In the genomic region with DNA sequence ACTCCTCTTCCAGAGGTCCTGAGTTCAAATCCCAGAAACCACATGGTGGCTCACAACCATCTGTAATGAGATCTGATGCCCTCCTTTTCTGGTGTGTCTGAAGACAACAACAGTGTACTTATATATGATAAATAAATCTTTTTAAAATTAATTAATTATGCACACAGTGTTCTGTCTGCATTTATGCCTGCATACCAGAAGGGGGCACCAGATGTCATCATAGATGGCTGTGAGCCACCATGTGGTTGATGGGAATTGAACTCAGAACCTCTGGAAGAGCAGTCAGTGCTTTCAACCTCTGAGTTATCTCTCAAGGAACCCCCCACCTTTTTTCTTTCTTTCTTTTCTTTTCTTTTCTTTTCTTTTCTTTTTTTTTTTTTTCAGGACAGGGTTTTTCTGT, we compare ENCODE assay signal across 29 mouse cellular contexts. TPM values are rescaled to one million over a fixed set of nuclear protein-coding genes. Genes with fewer than 3 reads are reported as not detected.
DNase-seq lines count a peak whose midpoint lies in the region; ATAC-seq and TF ChIP-seq lines count a peak whose summit lies in the region.
"Not testable (repeated sequence)": the region's sequence is repeated elsewhere in the genome, so short reads cannot be mapped to it uniquely, and the experiment has no call there.
"Had no signal": no experiment of that assay in that cellular context is flagged by ENCODE, and none has a peak within 500 bp of the region (broad histone marks: within the 10 kb centered on the region; RNA-seq: fewer than 3 reads in every experiment).

No protein-coding gene starts in this region.

- H3K79me2 ChIP-seq in liver, adult 2 months (ENCODE audit: control insufficient read depth, insufficient read depth, low read length): not testable (repeated sequence)

- peak; percentile 44 to 49 for DNase-seq in B cell, adult 2 months
- DNase-seq in G1E (ENCODE audit: low spot score); liver, adult 2 months (ENCODE audit: extremely low read depth, low read depth, low spot score): not testable (repeated sequence)
- peak; percentile 5 for DNase-seq in lung, postnatal 0 days (ENCODE audit: low spot score)
- peak; percentile 63 for DNase-seq in splenic B cell, adult 2 months (ENCODE audit: low read depth, low spot score)

- H3K4me2 ChIP-seq in intestine, postnatal 0 days (replicated peaks; ENCODE audit: low read depth); lung, postnatal 0 days (replicated peaks; ENCODE audit: low read depth, low read length): not testable (repeated sequence)

- H3K27me3 ChIP-seq in G1E (ENCODE audit: insufficient read depth, low read length); intestine, postnatal 0 days (replicated peaks; ENCODE audit: control insufficient read depth, insufficient read depth, low read length); liver, adult 2 months (ENCODE audit: control insufficient read depth, insufficient read depth, low read length); lung, postnatal 0 days (replicated peaks; ENCODE audit: insufficient read depth, low read length); splenic B cell, adult 2 months (ENCODE audit: control insufficient read depth, insufficient read depth, low read length, poor library complexity, severe bottlenecking): not testable (repeated sequence)

- H3K36me3 ChIP-seq in G1E (replicated peaks); intestine, postnatal 0 days (ENCODE audit: control insufficient read depth, insufficient read depth); liver, adult 2 months (ENCODE audit: control insufficient read depth, insufficient read depth, low read length); lung, postnatal 0 days (ENCODE audit: insufficient read depth, low read length); splenic B cell, adult 2 months (ENCODE audit: control insufficient read depth, insufficient read depth, low read length, poor library complexity, severe bottlenecking): not testable (repeated sequence)

- ATAC-seq in G1E (ENCODE audit: extremely low read depth, insufficient number of reproducible peaks, low FRiP score, poor library complexity, severe bottlenecking); intestine, postnatal 0 days; lung, postnatal 0 days: not testable (repeated sequence)

- peaks cover 20% of the 10 kb centered on the region for H3K4me1 ChIP-seq in G1E (ENCODE audit: insufficient read depth, low read depth, low read length)
- H3K4me1 ChIP-seq in bone marrow, adult 2 months (ENCODE audit: control insufficient read depth, insufficient read depth, low read length); intestine, postnatal 0 days (replicated peaks; ENCODE audit: control insufficient read depth, insufficient read depth, low read length); liver, adult 2 months (ENCODE audit: control insufficient read depth, insufficient read depth, low read length); lung, postnatal 0 days (ENCODE audit: insufficient read depth, low read depth, low read length): not testable (repeated sequence)

- peak; percentile 19; the same call in 1 of the 2 replicates for TF ChIP-seq CTCF in G1E (IDR thresholded peaks at IDR 0.05; ENCODE audit: low read depth, low read length)
- 0 out of 2 replicates have a peak, but pooled peaks have one; percentile 18 for TF ChIP-seq CTCF in bone marrow, adult 2 months (IDR thresholded peaks at IDR 0.05; ENCODE audit: control insufficient read depth, insufficient read depth, low read length)
- peak; percentile 58 for TF ChIP-seq CTCF in intestine, postnatal 0 days (IDR thresholded peaks at IDR 0.05; ENCODE audit: low read depth)
- peak; percentile 17; the same call in 1 of the 2 replicates for TF ChIP-seq CTCF in liver, adult 2 months (IDR thresholded peaks at IDR 0.05; ENCODE audit: low read depth, low read length)
- TF ChIP-seq CTCF in lung, postnatal 0 days (IDR thresholded peaks at IDR 0.05): peak; percentile 62

- not testable (repeated sequence) for H3K9ac ChIP-seq in intestine, postnatal 0 days (ENCODE audit: low read depth, low read length); liver, adult 2 months (ENCODE audit: low read depth, low read length); lung, postnatal 0 days (replicated peaks; ENCODE audit: low read depth)

- not testable (repeated sequence) for TF ChIP-seq POLR2A in bone marrow, adult 2 months (IDR thresholded peaks at IDR 0.05; ENCODE audit: borderline replicate concordance, control insufficient read depth, low read depth, low read length); liver, adult 2 months (IDR thresholded peaks at IDR 0.05; ENCODE audit: extremely low read depth, insufficient read depth, low read length)

- TF ChIP-seq EP300 in lung, postnatal 0 days (IDR thresholded peaks at IDR 0.05): not testable (repeated sequence)

- H3K4me3 ChIP-seq in G1E (ENCODE audit: low read depth, low read length); bone marrow, adult 2 months (replicated peaks; ENCODE audit: control insufficient read depth, low read depth, low read length); intestine, postnatal 0 days (ENCODE audit: low read depth, low read length); liver, adult 2 months (ENCODE audit: insufficient read depth, low read depth, low read length); lung, postnatal 0 days (ENCODE audit: low read depth, low read length): not testable (repeated sequence)

- H3K9me3 ChIP-seq in G1E (replicated peaks); intestine, postnatal 0 days (ENCODE audit: control insufficient read depth); lung, postnatal 0 days (ENCODE audit: low read length): not testable (repeated sequence)

- not testable (repeated sequence) for H3K27ac ChIP-seq in bone marrow, adult 2 months (ENCODE audit: control insufficient read depth, insufficient read depth, low read depth, low read length, poor library complexity); intestine, postnatal 0 days (ENCODE audit: low read depth, low read length); liver, adult 2 months (replicated peaks; ENCODE audit: insufficient read depth, low read depth, low read length); lung, postnatal 0 days (ENCODE audit: low read length)

RNA-seq across cellular contexts. Expression of a gene that starts 15.7 kb away (rescaled TPM):
- total RNA-seq in G1E (2014; fragmentation: Nextera tagmentation) (not detected in 2 replicates), G1E (2017) (not detected in 2 replicates)
- not detected in 2 replicates for polyA plus RNA-seq in G1E (2012)
- 5.2 and 7.5 TPM in 2 replicates for polyA plus RNA-seq in bone marrow, adult 2 months (2011; ENCODE audit: insufficient read depth, insufficient read length, low replicate concordance, missing spikeins)
- 6.8 and 7.6 TPM in 2 replicates for polyA plus RNA-seq in intestine, postnatal 0 days (2015; fragmentation: Nextera tagmentation; extraction: Ambion mirVana)
- 0.13 and 0.28 TPM in 2 replicates for total RNA-seq in liver, adult 2 months (2014; rRNA removed)
- polyA plus RNA-seq in liver, adult 2 months (2012; rRNA removed): 0.27 and 0.29 TPM in 2 replicates
- polyA plus RNA-seq in lung, postnatal 0 days (2015; fragmentation: Nextera tagmentation; extraction: Ambion mirVana): 23.6 and 24.5 TPM in 2 replicates
- total RNA-seq: megakaryocyte progenitor cell, adult 5-6 weeks had no signal

RNA-seq across cellular contexts. Expression of a gene that starts 18.1 kb away (rescaled TPM):
- 40.5 and 42.9 TPM in 2 replicates for total RNA-seq in G1E (2014; fragmentation: Nextera tagmentation)
- total RNA-seq in G1E (2017): 43.3 and 53.2 TPM in 2 replicates
- 3.2 and 4.0 TPM in 2 replicates for polyA plus RNA-seq in G1E (2012)
- 4.9 and 5.2 TPM in 2 replicates for polyA plus RNA-seq in bone marrow, adult 2 months (2011; ENCODE audit: insufficient read depth, insufficient read length, low replicate concordance, missing spikeins)
- polyA plus RNA-seq in intestine, postnatal 0 days (2015; fragmentation: Nextera tagmentation; extraction: Ambion mirVana): 9.2 and 9.6 TPM in 2 replicates
- total RNA-seq in liver, adult 2 months (2014; rRNA removed): 7.4 and 7.8 TPM in 2 replicates
- polyA plus RNA-seq in liver, adult 2 months (2012; rRNA removed): 2.6 and 2.7 TPM in 2 replicates
- 9.9 and 10.0 TPM in 2 replicates for polyA plus RNA-seq in lung, postnatal 0 days (2015; fragmentation: Nextera tagmentation; extraction: Ambion mirVana)

RNA-seq across cellular contexts. Expression of a gene that starts 22.9 kb away (rescaled TPM):
- total RNA-seq in G1E (2014; fragmentation: Nextera tagmentation): not detected in 2 replicates
- total RNA-seq in G1E (2017): not detected in 2 replicates
- not detected in 2 replicates for polyA plus RNA-seq in G1E (2012)
- polyA plus RNA-seq in bone marrow, adult 2 months (2011; ENCODE audit: insufficient read depth, insufficient read length, low replicate concordance, missing spikeins): not detected in 2 replicates
- not detected in 2 replicates for polyA plus RNA-seq in intestine, postnatal 0 days (2015; fragmentation: Nextera tagmentation; extraction: Ambion mirVana)
- total RNA-seq in liver, adult 2 months (2014; rRNA removed): not detected in 2 replicates
- polyA plus RNA-seq in liver, adult 2 months (2012; rRNA removed): not detected in 2 replicates
- polyA plus RNA-seq in lung, postnatal 0 days (2015; fragmentation: Nextera tagmentation; extraction: Ambion mirVana): not detected in 2 replicates
- total RNA-seq: adrenal gland, adult 8-10 months; adrenal gland, postnatal 4 days; forebrain, postnatal 0 days; gastrocnemius, postnatal 10 days; heart, postnatal 25 days; layer of hippocampus, postnatal 10 days; left cerebral cortex, adult 18-20 months; left cerebral cortex, postnatal 25 days; megakaryocyte progenitor cell, adult 5-6 weeks had no signal
- polyA plus RNA-seq: embryonic facial prominence, embryonic 10.5 days; embryonic facial prominence, embryonic 15.5 days; forebrain, embryonic 12.5 days; gonadal fat pad, adult 2 months; heart, embryonic 14.5 days; intestine, embryonic 15.5 days; limb, embryonic 12.5 days; liver, embryonic 11.5 days; midbrain, embryonic 16.5 days; myocyte; neural tube, embryonic 13.5 days; stomach, embryonic 14.5 days; urinary bladder, adult 2 months had no signal

RNA-seq across cellular contexts. Expression of a gene that starts 24.2 kb away (rescaled TPM):
- total RNA-seq in G1E (2014; fragmentation: Nextera tagmentation): 9.0 and 10.2 TPM in 2 replicates
- total RNA-seq in G1E (2017): 9.8 and 10.7 TPM in 2 replicates
- 41.8 and 52.9 TPM in 2 replicates for polyA plus RNA-seq in G1E (2012)
- polyA plus RNA-seq in bone marrow, adult 2 months (2011; ENCODE audit: insufficient read depth, insufficient read length, low replicate concordance, missing spikeins): 2.6 and 8.0 TPM in 2 replicates
- polyA plus RNA-seq in intestine, postnatal 0 days (2015; fragmentation: Nextera tagmentation; extraction: Ambion mirVana): 9.4 and 10.5 TPM in 2 replicates
- total RNA-seq in liver, adult 2 months (2014; rRNA removed): 2.9 and 3.2 TPM in 2 replicates
- polyA plus RNA-seq in liver, adult 2 months (2012; rRNA removed): 4.6 and 6.8 TPM in 2 replicates
- 9.0 and 9.2 TPM in 2 replicates for polyA plus RNA-seq in lung, postnatal 0 days (2015; fragmentation: Nextera tagmentation; extraction: Ambion mirVana)

RNA-seq across cellular contexts. Expression of a gene that starts 26.2 kb away (rescaled TPM):
- total RNA-seq in G1E (2014; fragmentation: Nextera tagmentation) (not detected in 2 replicates), G1E (2017) (0.16 and 0.23 TPM in 2 replicates)
- polyA plus RNA-seq in G1E (2012): 0.11 and 0.19 TPM in 2 replicates
- not detected in 2 replicates for polyA plus RNA-seq in bone marrow, adult 2 months (2011; ENCODE audit: insufficient read depth, insufficient read length, low replicate concordance, missing spikeins)
- 0.39 and 0.46 TPM in 2 replicates for polyA plus RNA-seq in intestine, postnatal 0 days (2015; fragmentation: Nextera tagmentation; extraction: Ambion mirVana)
- total RNA-seq in liver, adult 2 months (2014; rRNA removed): not detected in 2 replicates
- polyA plus RNA-seq in liver, adult 2 months (2012; rRNA removed): not detected in 2 replicates
- polyA plus RNA-seq in lung, postnatal 0 days (2015; fragmentation: Nextera tagmentation; extraction: Ambion mirVana): 0.31 TPM in 1 of 2 replicates, not detected in the other
- total RNA-seq: adrenal gland, adult 8-10 months; adrenal gland, postnatal 4 days; gastrocnemius, postnatal 10 days; heart, postnatal 25 days; layer of hippocampus, postnatal 10 days; left cerebral cortex, adult 18-20 months; left cerebral cortex, postnatal 25 days; megakaryocyte progenitor cell, adult 5-6 weeks had no signal
- polyA plus RNA-seq: heart, embryonic 14.5 days; urinary bladder, adult 2 months had no signal
